In the genomic region with DNA sequence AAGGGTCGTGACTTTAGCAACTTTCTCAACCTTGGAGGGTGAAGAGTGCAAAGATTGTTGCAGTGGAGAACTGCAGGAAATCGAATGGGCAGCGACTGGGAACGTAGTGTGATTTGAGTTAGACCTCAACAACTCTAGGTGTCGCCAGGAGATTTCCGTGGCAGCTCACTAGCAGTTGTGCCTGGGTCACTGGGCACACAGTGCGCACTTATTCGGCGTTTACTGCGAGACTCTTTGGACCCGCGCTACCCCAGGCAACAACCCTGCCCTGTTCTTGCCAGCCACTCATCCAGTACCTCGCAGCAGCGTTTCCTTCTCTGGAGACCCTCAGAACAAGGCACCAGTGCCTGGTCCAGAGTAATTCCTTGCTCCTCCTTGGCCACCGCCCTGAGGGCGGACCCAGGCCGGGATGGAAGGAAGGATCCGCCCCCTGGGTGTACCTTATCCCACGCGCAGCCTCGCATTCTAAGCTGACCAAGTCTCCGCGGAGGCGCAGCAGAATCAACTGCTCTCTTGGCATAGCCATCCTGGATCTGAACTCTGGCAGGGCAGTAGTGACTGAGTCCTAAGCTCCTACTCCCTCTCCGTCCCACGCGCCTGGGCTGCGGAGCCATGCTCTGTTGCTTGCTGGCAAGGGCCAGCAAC, we compare ENCODE assay signal across 8 mouse cellular contexts. TPM values are rescaled to one million over a fixed set of nuclear protein-coding genes. Genes with fewer than 3 reads are reported as not detected.
DNase-seq lines count a peak whose midpoint lies in the region; ATAC-seq and TF ChIP-seq lines count a peak whose summit lies in the region.

No protein-coding gene starts in this region.

- H3K4me2 ChIP-seq in intestine, postnatal 0 days (replicated peaks; ENCODE audit: low read depth) = peak overlapping the region; percentile 68
- peak overlapping the region; percentile 45 for H3K4me2 ChIP-seq in liver, postnatal 0 days (ENCODE audit: low read depth, low read length)

- H3K4me3 ChIP-seq in intestine, postnatal 0 days (ENCODE audit: low read depth, low read length) = peak overlapping the region; percentile 36
- peak overlapping the region; percentile 34 for H3K4me3 ChIP-seq in liver, postnatal 0 days (ENCODE audit: low read depth, low read length)
- H3K4me3 ChIP-seq in olfactory bulb, adult 2 months (ENCODE audit: insufficient read depth, low read depth, low read length) = peak overlapping the region; percentile 29

- 3% methylated on average over 28 of the region's 28 CpGs for WGBS in intestine, postnatal 0 days
- 5% methylated on average over 28 of the region's 28 CpGs for WGBS in liver, postnatal 0 days (ENCODE audit: insufficient replicate concordance)
- 5% methylated on average over 28 of the region's 28 CpGs for WGBS in olfactory bulb, adult 2 months

- H3K9me3 ChIP-seq in intestine, postnatal 0 days (ENCODE audit: control insufficient read depth) = no peaks in the 10 kb centered on the region
- H3K9me3 ChIP-seq in liver, postnatal 0 days (ENCODE audit: low read length) = no peaks in the 10 kb centered on the region

- peak; percentile 66 to 89 for DNase-seq in adrenal gland, adult (ENCODE audit: inconsistent age in 2 of 2, low spot score in 1 of 2)
- DNase-seq in embryo, embryonic 10.5 days (ENCODE audit: low spot score) = peak; percentile 70
- DNase-seq in heart, adult 11 months = peak; percentile 98
- peak; percentile 32 for DNase-seq in liver, postnatal 0 days
- DNase-seq in layer of hippocampus, adult 8-10 months (ENCODE audit: low spot score in 2 of 2) = no peak
- no peak for DNase-seq in thymus, postnatal 4 days

- TF ChIP-seq POLR2A in olfactory bulb, adult 2 months (IDR thresholded peaks at IDR 0.05; ENCODE audit: insufficient read depth, low read depth, low read length) = no peak

- no peak overlapping the region for H3K27ac ChIP-seq in intestine, postnatal 0 days (ENCODE audit: low read depth, low read length)
- peak overlapping the region; percentile 22; the same call in 1 of the 2 replicates for H3K27ac ChIP-seq in liver, postnatal 0 days (ENCODE audit: low read depth)
- no peak overlapping the region for H3K27ac ChIP-seq in olfactory bulb, adult 2 months (ENCODE audit: insufficient read depth, low read depth, low read length)

- H3K36me3 ChIP-seq in intestine, postnatal 0 days (ENCODE audit: control insufficient read depth, insufficient read depth) = no peaks in the 10 kb centered on the region
- H3K36me3 ChIP-seq in liver, postnatal 0 days (replicated peaks; ENCODE audit: insufficient read depth, low read length) = no peaks in the 10 kb centered on the region

- peaks cover 12% of the 10 kb centered on the region; the same call in 1 of the 2 replicates for H3K27me3 ChIP-seq in intestine, postnatal 0 days (replicated peaks; ENCODE audit: control insufficient read depth, insufficient read depth, low read length)
- H3K27me3 ChIP-seq in liver, postnatal 0 days (ENCODE audit: insufficient read depth, low read length) = peaks cover 17% of the 10 kb centered on the region

- peak overlapping the region; percentile 40; the same call in 1 of the 2 replicates for H3K9ac ChIP-seq in intestine, postnatal 0 days (ENCODE audit: low read depth, low read length)
- H3K9ac ChIP-seq in liver, postnatal 0 days (replicated peaks) = no peak overlapping the region

- ATAC-seq in intestine, postnatal 0 days = 0 out of 2 replicates have a peak, but pooled peaks have one; percentile 38
- 0 out of 2 replicates have a peak, but pooled peaks have one; percentile 41 for ATAC-seq in liver, postnatal 0 days

- no peak for TF ChIP-seq CTCF in intestine, postnatal 0 days (IDR thresholded peaks at IDR 0.05; ENCODE audit: low read depth)
- no peak for TF ChIP-seq CTCF in liver, postnatal 0 days (IDR thresholded peaks at IDR 0.05; ENCODE audit: low read depth)
- no peak for TF ChIP-seq CTCF in olfactory bulb, adult 2 months (IDR thresholded peaks at IDR 0.05; ENCODE audit: insufficient read depth, low read depth, low read length)

- H3K4me1 ChIP-seq in intestine, postnatal 0 days (replicated peaks; ENCODE audit: control insufficient read depth, insufficient read depth, low read length) = peaks cover 5% of the 10 kb centered on the region; the same call in 1 of the 2 replicates
- no peaks in the 10 kb centered on the region; the same call in 1 of the 2 replicates for H3K4me1 ChIP-seq in liver, postnatal 0 days (ENCODE audit: insufficient read depth)
- H3K4me1 ChIP-seq in olfactory bulb, adult 2 months (ENCODE audit: control insufficient read depth, insufficient read depth, low read length) = peaks cover 7% of the 10 kb centered on the region

- TF ChIP-seq EP300 in liver, postnatal 0 days (IDR thresholded peaks at IDR 0.05; ENCODE audit: low read depth) = no peak

RNA-seq across cellular contexts. Expression of a gene that starts 10.6 kb away (rescaled TPM):
- polyA plus RNA-seq in intestine, postnatal 0 days (2015; fragmentation: Nextera tagmentation; extraction: Ambion mirVana) = 5.1 and 5.9 TPM in 2 replicates
- 2.0 and 2.7 TPM in 2 replicates for polyA plus RNA-seq in liver, postnatal 0 days (2015; fragmentation: Nextera tagmentation; extraction: Ambion mirVana)
- polyA plus RNA-seq in olfactory bulb, adult 2 months (2012; ENCODE audit: insufficient read depth, insufficient read length, low replicate concordance, missing spikeins) = not detected in 2 replicates
- total RNA-seq in layer of hippocampus, adult 8-10 months (2022) = 1 to 10 TPM; 1.2 to 3.5 (median 2.7) TPM

Comparison
In these comparisons a context has a peak if more than half of its experiments do, and no peak if none do; other contexts are left out.
1. DNase-seq: peak in adrenal gland, adult (2 of 2), embryo, embryonic 10.5 days (single experiment), heart, adult 11 months (single experiment) and liver, postnatal 0 days (single experiment); none in layer of hippocampus, adult 8-10 months (0 of 2) and thymus, postnatal 4 days (single experiment).
2. Peak in every context shown above with its lines, with median percentiles within 50 percentile points of each other: H3K4me3 ChIP-seq.